Mouse (Mus musculus) E14TG2a.4 (cell line): ENCODE data around the gene Nrxn1.

Experiments used
- H3K27me3 ChIP-seq: 2 replicates; pipeline ENCODE4 v1.6.1; 2014; ENCODE audit warnings: low read length, control low read depth; ENCODE audit not compliant: insufficient read depth
- H3K36me3 ChIP-seq: 2 replicates; pipeline ENCODE4 v1.6.1; 2014; ENCODE audit warnings: low read length, control low read depth; ENCODE audit not compliant: insufficient read depth
- H3K4me1 ChIP-seq: replicated peaks from 2 replicates; pipeline ENCODE4 v1.6.1; 2014; ENCODE audit warnings: low read depth, low read length, control low read depth
- H3K4me3 ChIP-seq: replicated peaks from 2 replicates; pipeline ENCODE4 v1.5.1; 2014; ENCODE audit warnings: mild to moderate bottlenecking, low read length
- H3K9me3 ChIP-seq: 2 replicates; pipeline ENCODE4 v1.6.1; 2014; ENCODE audit warnings: low read length, control low read depth
- CTCF ChIP-seq: conservative IDR thresholded peaks from 2 replicates; pipeline ENCODE4 v1.5.1; 2014; ENCODE audit warnings: low read length
- NANOG ChIP-seq: IDR thresholded peaks from 2 replicates; pipeline ENCODE4 v1.6.1; 2014; ENCODE audit warnings: borderline replicate concordance, low read length, mixed read lengths
- POU5F1 ChIP-seq: IDR thresholded peaks from 2 replicates; pipeline ENCODE4 v1.6.1; 2014; ENCODE audit warnings: low read length, borderline replicate concordance

Nrxn1 gene

DNA sequence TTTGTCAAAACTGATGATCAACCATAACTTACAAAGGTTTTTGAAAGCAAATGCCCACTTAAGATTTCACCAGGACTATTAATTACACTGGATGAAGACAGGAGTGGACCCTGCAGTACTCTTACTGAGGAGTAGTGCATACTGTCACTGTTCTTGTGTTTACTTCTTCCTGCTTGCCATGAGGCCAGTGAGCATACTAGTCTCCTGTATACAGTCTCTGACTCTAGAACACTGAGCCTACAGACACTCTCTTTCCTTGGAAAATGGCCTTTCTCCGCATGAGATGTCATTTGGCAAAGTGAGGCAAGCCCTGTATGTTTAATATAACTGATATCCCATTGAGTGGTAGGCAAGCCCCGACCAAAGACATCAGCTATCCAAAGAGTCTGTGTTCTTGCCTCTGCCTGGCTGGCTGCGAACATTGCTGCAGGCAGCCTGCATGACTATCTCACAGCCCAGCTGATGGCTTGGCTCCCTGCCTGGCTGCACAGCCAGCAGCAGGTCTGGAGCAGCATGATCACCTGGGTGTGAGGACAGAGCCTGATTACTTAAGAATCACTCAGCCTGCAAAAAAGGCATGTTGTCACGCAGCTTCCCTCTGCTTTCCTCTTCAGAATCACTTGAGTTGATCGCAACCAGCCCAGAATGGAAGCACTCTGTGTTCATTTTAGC is 1085.3 kb downstream of the Nrxn1 start:
- no peaks in the 10 kb centered on the region for H3K9me3 ChIP-seq
- H3K36me3 ChIP-seq: no peaks in the 10 kb centered on the region
- no peak overlapping the region for H3K4me3 ChIP-seq
- no peak for TF ChIP-seq POU5F1
- no peak for TF ChIP-seq CTCF
- no peak for TF ChIP-seq NANOG
- no peaks in the 10 kb centered on the region for H3K4me1 ChIP-seq
- H3K27me3 ChIP-seq: no peaks in the 10 kb centered on the region

DNA sequence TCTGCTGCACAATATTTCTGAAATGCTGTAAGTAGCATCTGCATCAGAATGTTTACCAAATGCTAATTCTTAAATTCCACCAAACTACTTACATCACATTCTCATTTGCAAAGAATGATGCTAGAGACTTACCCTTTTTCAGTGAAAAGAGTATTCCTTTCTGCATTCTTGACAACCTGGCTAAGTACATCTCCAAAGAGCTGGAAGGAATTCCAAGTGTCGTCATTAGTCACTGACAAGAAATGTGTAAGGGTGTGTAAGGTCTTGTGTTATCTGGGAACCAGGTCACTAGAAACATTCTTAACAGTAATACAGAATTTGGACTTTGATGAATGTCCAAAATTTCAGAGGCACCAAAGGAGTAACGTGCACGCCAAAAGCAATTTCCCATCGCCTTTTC is 1102.2 kb downstream of the Nrxn1 start:
- Histone ChIP-seq H3K27me3 (no peaks in the 10 kb centered on the region), H3K4me1 (no peaks in the 10 kb centered on the region), H3K9me3 (no peaks in the 10 kb centered on the region), H3K36me3 (no peaks in the 10 kb centered on the region), H3K4me3 (no peak overlapping the region)
- TF ChIP-seq POU5F1 (no peak), NANOG (no peak), CTCF (no peak)
